Mouse (Mus musculus): Measurements from ENCODE around the gene Nptx2. TPM values are rescaled to one million over a fixed set of nuclear protein-coding genes. Genes with fewer than 3 reads are reported as not detected.
A peak's percentile ranks its signal among the peaks of the same experiment; 100 is the strongest.

Gene Nptx2
- polyA plus RNA-seq, 1 experiment from 2014 or later = 8.1 TPM

GRCm38 (mm10) chr5:144520096-144520495, 25.6 kb upstream of the Nptx2 start:
- Histone ChIP-seq H3K4me2 (replicated peaks) (no peak overlapping the region), H3K36me3 (replicated peaks; ENCODE audit: control insufficient read depth, insufficient read depth) (no peaks in the 10 kb centered on the region), H3K27ac (no peak overlapping the region), H3K9ac (no peak overlapping the region), H3K4me3 (replicated peaks; ENCODE audit: low read length) (no peak overlapping the region), H3K9me3 (ENCODE audit: control insufficient read depth, low read length) (no peaks in the 10 kb centered on the region), H3K4me1 (replicated peaks; ENCODE audit: control insufficient read depth, insufficient read depth, low read length) (no peaks in the 10 kb centered on the region), H3K27me3 (ENCODE audit: control insufficient read depth, insufficient read depth, low read length) (no peaks in the 10 kb centered on the region)
- DNase-seq (ENCODE audit: low spot score) = no peak
- ATAC-seq (ENCODE audit: low FRiP score) = no peak
- 41% methylated on average over 3 of the region's 3 CpGs for WGBS

GRCm38 (mm10) chr5:144524774-144525173, 20.9 kb upstream of the Nptx2 start:
- H3K9me3 ChIP-seq (ENCODE audit: control insufficient read depth, low read length) = no peaks in the 10 kb centered on the region
- H3K9ac ChIP-seq = no peak overlapping the region
- WGBS = 63% methylated on average over 10 of the region's 10 CpGs
- ATAC-seq (ENCODE audit: low FRiP score) (no peak), DNase-seq (ENCODE audit: low spot score) (no peak)
- H3K27me3 ChIP-seq (ENCODE audit: control insufficient read depth, insufficient read depth, low read length) = no peaks in the 10 kb centered on the region
- H3K36me3 ChIP-seq (replicated peaks; ENCODE audit: control insufficient read depth, insufficient read depth) = no peaks in the 10 kb centered on the region
- no peaks in the 10 kb centered on the region for H3K4me1 ChIP-seq (replicated peaks; ENCODE audit: control insufficient read depth, insufficient read depth, low read length)
- H3K4me2 ChIP-seq (replicated peaks) = no peak overlapping the region
- H3K27ac ChIP-seq = no peak overlapping the region
- H3K4me3 ChIP-seq (replicated peaks; ENCODE audit: low read length) = no peak overlapping the region

- Histone ChIP-seq H3K4me2 (replicated peaks) (no peak overlapping the region), H3K9me3 (ENCODE audit: control insufficient read depth, low read length) (no peaks in the 10 kb centered on the region), H3K4me1 (replicated peaks; ENCODE audit: control insufficient read depth, insufficient read depth, low read length) (no peaks in the 10 kb centered on the region), H3K27me3 (ENCODE audit: control insufficient read depth, insufficient read depth, low read length) (no peaks in the 10 kb centered on the region), H3K27ac (no peak overlapping the region), H3K36me3 (replicated peaks; ENCODE audit: control insufficient read depth, insufficient read depth) (no peaks in the 10 kb centered on the region), H3K9ac (no peak overlapping the region), H3K4me3 (replicated peaks; ENCODE audit: low read length) (no peak overlapping the region)
- no peak for ATAC-seq (ENCODE audit: low FRiP score)
- no peak for DNase-seq (ENCODE audit: low spot score)
- 94% methylated on average over 11 of the region's 11 CpGs for WGBS
These were observed 16.6 kb upstream of the Nptx2 start for GRCm38 (mm10) chr5:144529123-144529522.

GRCm38 (mm10) chr5:144542711-144543308, 2.9 kb upstream of the Nptx2 start:
- ATAC-seq (ENCODE audit: low FRiP score) (peak; percentile 55; the same call in 1 of the 2 replicates), DNase-seq (ENCODE audit: low spot score) (peak; percentile 55)
- Histone ChIP-seq H3K4me1 (replicated peaks; ENCODE audit: control insufficient read depth, insufficient read depth, low read length) (peaks cover 19% of the 10 kb centered on the region; the same call in 1 of the 2 replicates), H3K4me2 (replicated peaks) (peak overlapping the region; percentile 31), H3K9me3 (ENCODE audit: control insufficient read depth, low read length) (no peaks in the 10 kb centered on the region), H3K27ac (peak overlapping the region; percentile 43; the same call in 1 of the 2 replicates), H3K27me3 (ENCODE audit: control insufficient read depth, insufficient read depth, low read length) (peaks cover 17% of the 10 kb centered on the region; the same call in 1 of the 2 replicates), H3K9ac (no peak overlapping the region), H3K36me3 (replicated peaks; ENCODE audit: control insufficient read depth, insufficient read depth) (no peaks in the 10 kb centered on the region), H3K4me3 (replicated peaks; ENCODE audit: low read length) (no peak overlapping the region)
- WGBS = 8% methylated on average over 12 of the region's 12 CpGs

- Histone ChIP-seq H3K9me3 (ENCODE audit: control insufficient read depth, low read length) (no peaks in the 10 kb centered on the region), H3K9ac (peak overlapping the region; percentile 54), H3K27me3 (ENCODE audit: control insufficient read depth, insufficient read depth, low read length) (peaks cover 29% of the 10 kb centered on the region), H3K4me2 (replicated peaks) (peak overlapping the region; percentile 60), H3K4me3 (replicated peaks; ENCODE audit: low read length) (peak overlapping the region; percentile 43), H3K36me3 (replicated peaks; ENCODE audit: control insufficient read depth, insufficient read depth) (no peaks in the 10 kb centered on the region), H3K27ac (no peak overlapping the region), H3K4me1 (replicated peaks; ENCODE audit: control insufficient read depth, insufficient read depth, low read length) (peaks cover 25% of the 10 kb centered on the region; the same call in 1 of the 2 replicates)
- no peak for DNase-seq (ENCODE audit: low spot score)
- 2% methylated on average over 34 of the region's 34 CpGs for WGBS
- ATAC-seq (ENCODE audit: low FRiP score) = no peak
These were observed 807 bp downstream of the Nptx2 start for GRCm38 (mm10) chr5:144546423-144546995.

GRCm38 (mm10) chr5:144547333-144547878, 1.7 kb downstream of the Nptx2 start:
- ATAC-seq (ENCODE audit: low FRiP score) (no peak), DNase-seq (ENCODE audit: low spot score) (no peak)
- Histone ChIP-seq H3K9me3 (ENCODE audit: control insufficient read depth, low read length) (no peaks in the 10 kb centered on the region), H3K36me3 (replicated peaks; ENCODE audit: control insufficient read depth, insufficient read depth) (no peaks in the 10 kb centered on the region), H3K4me1 (replicated peaks; ENCODE audit: control insufficient read depth, insufficient read depth, low read length) (peaks cover 22% of the 10 kb centered on the region; the same call in 1 of the 2 replicates), H3K27ac (no peak overlapping the region), H3K4me3 (replicated peaks; ENCODE audit: low read length) (peak overlapping the region; percentile 43), H3K9ac (peak overlapping the region; percentile 52; the same call in 1 of the 2 replicates), H3K27me3 (ENCODE audit: control insufficient read depth, insufficient read depth, low read length) (peaks cover 29% of the 10 kb centered on the region), H3K4me2 (replicated peaks) (peak overlapping the region; percentile 60)
- WGBS = 10% methylated on average over 9 of the region's 9 CpGs

GRCm38 (mm10) chr5:144548079-144548631, 2.5 kb downstream of the Nptx2 start:
- DNase-seq (ENCODE audit: low spot score) (no peak), ATAC-seq (ENCODE audit: low FRiP score) (no peak)
- Histone ChIP-seq H3K27me3 (ENCODE audit: control insufficient read depth, insufficient read depth, low read length) (peaks cover 29% of the 10 kb centered on the region), H3K9ac (peak overlapping the region; percentile 52), H3K4me3 (replicated peaks; ENCODE audit: low read length) (peak overlapping the region; percentile 43), H3K9me3 (ENCODE audit: control insufficient read depth, low read length) (no peaks in the 10 kb centered on the region), H3K36me3 (replicated peaks; ENCODE audit: control insufficient read depth, insufficient read depth) (no peaks in the 10 kb centered on the region), H3K4me1 (replicated peaks; ENCODE audit: control insufficient read depth, insufficient read depth, low read length) (peaks cover 15% of the 10 kb centered on the region; the same call in 1 of the 2 replicates), H3K4me2 (replicated peaks) (peak overlapping the region; percentile 60), H3K27ac (no peak overlapping the region)
- 2% methylated on average over 21 of the region's 21 CpGs for WGBS

- Histone ChIP-seq H3K9ac (no peak overlapping the region), H3K4me3 (replicated peaks; ENCODE audit: low read length) (no peak overlapping the region), H3K36me3 (replicated peaks; ENCODE audit: control insufficient read depth, insufficient read depth) (no peaks in the 10 kb centered on the region), H3K4me2 (replicated peaks) (no peak overlapping the region), H3K27ac (no peak overlapping the region), H3K27me3 (ENCODE audit: control insufficient read depth, insufficient read depth, low read length) (peaks cover 29% of the 10 kb centered on the region), H3K9me3 (ENCODE audit: control insufficient read depth, low read length) (no peaks in the 10 kb centered on the region), H3K4me1 (replicated peaks; ENCODE audit: control insufficient read depth, insufficient read depth, low read length) (peaks cover 10% of the 10 kb centered on the region; the same call in 1 of the 2 replicates)
- 82% methylated on average over 9 of the region's 9 CpGs for WGBS
- no peak for DNase-seq (ENCODE audit: low spot score)
- no peak for ATAC-seq (ENCODE audit: low FRiP score)
These were observed 4.3 kb downstream of the Nptx2 start for GRCm38 (mm10) chr5:144550003-144550402.

- DNase-seq (ENCODE audit: low spot score) (no peak), ATAC-seq (ENCODE audit: low FRiP score) (no peak)
- WGBS = 40% methylated on average over 5 of the region's 5 CpGs
- Histone ChIP-seq H3K27me3 (ENCODE audit: control insufficient read depth, insufficient read depth, low read length) (peaks cover 29% of the 10 kb centered on the region), H3K9me3 (ENCODE audit: control insufficient read depth, low read length) (no peaks in the 10 kb centered on the region), H3K4me3 (replicated peaks; ENCODE audit: low read length) (no peak overlapping the region), H3K4me2 (replicated peaks) (no peak overlapping the region), H3K36me3 (replicated peaks; ENCODE audit: control insufficient read depth, insufficient read depth) (no peaks in the 10 kb centered on the region), H3K27ac (no peak overlapping the region), H3K4me1 (replicated peaks; ENCODE audit: control insufficient read depth, insufficient read depth, low read length) (peaks cover 10% of the 10 kb centered on the region; the same call in 1 of the 2 replicates), H3K9ac (no peak overlapping the region)
These were observed 5.0 kb downstream of the Nptx2 start for GRCm38 (mm10) chr5:144550622-144551137.
